Mouse (Mus musculus) gastrocnemius, adult 18-20 months (tissue): Measurements from ENCODE around the gene Arhgap33. TPM values are rescaled to one million over a fixed set of nuclear protein-coding genes. Genes with fewer than 3 reads are reported as not detected.
"Not testable (repeated sequence)": the region's sequence is repeated elsewhere in the genome, so short reads cannot be mapped to it uniquely, and the experiment has no call there.

Experiments used
- DNase-seq: peaks from one replicate; pipeline ENCODE4 v3.0.0; 2021; ENCODE audit warnings: low spot score
- microRNA-seq: library from miRNA; unstranded; fragments of <30 nt; microRNA quantifications from one replicate; pipeline ENCODE4 v1.2.0, GENCODE M21; 2021
- total RNA-seq, 2 experiments: library from RNA; stranded (reverse); gene quantifications; 2 replicates each; pipeline ENCODE4 v1.2.3; 2021

Gene Arhgap33
- total RNA-seq, 2 experiments from 2014 or later = 0.27 to 0.47 TPM

DNA sequence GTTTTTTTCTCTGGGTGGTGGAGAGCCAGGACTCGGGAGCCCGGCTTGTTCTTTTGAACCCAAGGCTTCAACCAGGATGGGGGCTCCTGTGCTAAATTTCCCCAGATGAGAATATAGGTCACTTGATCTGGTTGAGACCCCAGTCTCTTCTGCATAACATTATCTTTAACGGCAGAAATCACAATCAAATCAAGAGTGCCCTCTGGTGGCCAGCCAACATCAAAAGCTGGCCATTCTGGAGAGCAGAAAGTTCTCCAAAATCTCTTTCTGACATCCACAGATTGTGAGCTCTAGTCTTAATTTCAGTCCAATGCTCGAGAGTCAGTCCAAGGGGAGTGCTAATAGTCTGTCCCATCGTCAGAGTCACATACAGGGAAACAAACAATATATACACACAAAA lies 33.7 kb downstream of the Arhgap33 start:
- not testable (repeated sequence) for DNase-seq

DNA sequence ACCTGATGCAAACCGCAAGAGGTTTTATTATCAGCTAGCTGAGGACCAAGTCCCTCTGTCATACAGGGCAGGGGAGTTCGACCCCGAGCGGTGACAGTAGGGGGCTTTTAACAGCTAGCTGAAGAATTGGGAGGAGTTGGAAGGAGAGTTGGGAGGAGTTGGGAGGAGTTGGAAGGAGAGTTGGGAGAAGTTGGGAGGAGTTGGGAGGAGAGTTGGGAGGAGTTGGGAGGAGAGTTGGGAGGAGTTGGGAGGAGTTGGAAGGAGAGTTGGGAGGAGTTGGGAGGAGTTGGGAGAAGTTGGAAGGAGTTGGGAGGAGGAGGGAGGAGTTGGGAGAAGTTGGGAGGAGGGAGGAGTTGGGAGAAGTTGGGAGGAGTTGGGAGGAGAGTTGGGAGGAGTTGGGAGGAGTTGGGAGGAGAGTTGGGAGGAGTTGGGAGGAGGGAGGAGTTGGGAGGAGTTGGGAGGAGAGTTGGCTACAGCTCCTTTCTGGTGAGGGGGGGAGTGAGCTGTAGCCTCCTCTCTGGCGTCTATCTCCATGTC lies 39.3 kb downstream of the Arhgap33 start:
- DNase-seq = not testable (repeated sequence)

DNA sequence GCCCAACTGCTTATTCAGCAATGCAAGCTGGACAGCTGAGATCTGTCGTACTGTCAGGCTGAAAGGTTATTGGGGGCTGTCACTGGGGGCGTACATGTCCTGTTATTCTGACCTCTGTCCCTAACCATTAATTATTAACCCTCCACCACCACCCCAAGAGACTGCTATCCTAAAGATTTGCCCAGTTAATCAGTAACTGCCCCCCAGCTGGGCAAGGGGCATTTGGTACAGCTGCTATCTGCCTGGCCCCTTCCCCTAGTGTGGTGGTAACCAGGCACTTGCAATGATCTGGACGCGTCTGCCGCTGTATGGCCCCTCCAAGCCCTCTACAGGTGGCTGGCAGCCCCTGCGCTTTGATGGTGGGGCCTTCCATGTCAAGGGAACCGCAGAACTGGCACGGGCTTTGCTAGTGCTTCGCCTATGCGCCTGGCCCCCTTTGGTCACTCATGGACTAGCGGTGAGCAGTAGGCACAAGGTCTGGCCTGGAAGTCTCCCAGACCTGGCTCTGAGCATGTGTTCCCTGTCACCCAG lies 41.4 kb downstream of the Arhgap33 start, which contains the start of gene Prodh2:
TSS of gene Prodh2 (plus strand) at position 222 of the 531 bp plus-strand sequence.
- DNase-seq = no peak

DNA sequence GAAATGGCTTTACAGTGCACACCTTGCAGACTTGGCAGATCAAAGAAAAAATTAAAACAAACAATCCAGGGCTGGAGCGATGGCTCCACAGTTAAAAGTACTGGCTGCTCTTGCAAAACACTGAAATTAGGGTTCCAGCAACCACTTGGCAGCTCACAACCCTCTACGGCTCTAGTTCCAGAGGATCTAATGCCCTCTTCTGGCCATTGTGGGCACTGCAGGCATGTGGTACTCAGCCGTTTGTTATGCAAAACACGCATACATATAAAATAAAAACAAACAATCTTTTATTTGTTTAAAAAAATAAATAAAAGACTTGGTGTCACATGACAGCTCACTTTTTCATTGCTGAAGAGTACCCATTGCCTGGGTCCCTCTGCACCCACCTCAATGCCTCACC lies 42.1 kb downstream of the Arhgap33 start:
- peak; percentile 73 for DNase-seq

DNA sequence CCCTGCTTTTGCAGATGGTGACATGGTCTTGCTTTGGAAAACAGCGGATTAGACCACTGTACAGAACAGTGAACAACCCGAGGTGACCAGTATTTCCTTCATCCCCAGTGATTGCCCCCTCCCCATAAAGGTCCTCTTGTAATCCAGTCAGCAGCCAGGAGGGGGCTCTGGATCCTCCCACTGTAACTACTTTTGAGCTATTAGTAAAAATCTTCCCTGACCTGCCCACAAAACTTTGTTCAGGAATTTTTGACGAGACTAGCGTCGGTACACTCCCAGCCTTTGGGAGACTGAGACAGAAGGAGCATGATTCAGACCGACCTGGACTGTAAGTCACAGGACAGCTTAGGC lies 43.9 kb downstream of the Arhgap33 start:
- no peak for DNase-seq

DNA sequence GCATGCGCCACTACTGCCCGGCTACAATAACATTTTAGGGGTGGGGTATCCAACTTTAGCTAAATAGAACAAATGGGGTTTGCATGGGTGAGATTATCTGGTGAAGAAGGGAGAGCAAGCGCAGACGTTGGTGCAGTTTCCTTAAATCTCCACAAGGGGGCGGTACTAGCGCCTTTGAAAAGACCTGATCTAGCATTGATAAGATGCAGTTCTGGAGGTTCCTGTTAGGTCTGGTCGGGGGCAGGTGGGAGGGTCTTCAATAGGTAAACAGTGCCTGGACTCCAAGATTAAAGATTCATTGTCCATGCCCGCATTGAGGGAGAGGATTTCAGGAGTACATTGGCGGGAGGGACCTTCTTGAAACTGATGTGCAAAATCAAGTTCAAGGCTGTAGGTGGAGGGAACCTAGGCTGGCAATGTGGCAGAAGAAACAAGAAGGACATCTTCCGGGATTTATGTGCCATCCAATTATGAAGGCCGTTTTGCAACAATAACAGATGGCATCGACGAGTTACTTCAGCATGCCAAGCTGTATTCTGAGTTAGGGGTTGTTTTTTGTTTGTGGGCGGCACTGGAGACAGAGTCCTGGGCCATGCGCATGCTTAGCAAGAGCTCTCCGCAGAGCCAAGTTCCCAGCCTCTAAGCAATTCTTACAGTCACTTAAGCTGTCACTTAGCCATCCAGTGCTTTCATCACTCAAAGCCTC lies 44.5 kb downstream of the Arhgap33 start:
- peak; percentile 24 for DNase-seq

DNA sequence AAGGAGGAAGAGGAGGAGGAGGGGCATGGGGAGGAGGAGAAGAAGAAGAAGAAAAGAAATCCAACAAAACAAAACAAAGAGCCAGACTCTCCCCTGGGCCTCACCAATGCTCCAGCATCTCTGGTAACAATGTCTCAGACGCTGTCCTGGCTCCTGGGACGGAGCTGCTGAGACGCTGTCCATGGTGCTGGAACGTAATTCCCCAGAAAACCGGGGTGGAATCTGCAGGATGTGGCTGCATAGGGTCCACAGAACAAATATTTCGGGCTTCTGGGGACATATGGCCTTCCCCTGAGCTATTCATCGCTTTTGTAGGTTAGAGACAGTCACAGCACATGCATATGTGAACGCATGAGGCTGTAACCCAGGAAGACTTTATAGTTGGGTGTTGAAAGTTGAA lies 50.6 kb downstream of the Arhgap33 start:
- no peak for DNase-seq

DNA sequence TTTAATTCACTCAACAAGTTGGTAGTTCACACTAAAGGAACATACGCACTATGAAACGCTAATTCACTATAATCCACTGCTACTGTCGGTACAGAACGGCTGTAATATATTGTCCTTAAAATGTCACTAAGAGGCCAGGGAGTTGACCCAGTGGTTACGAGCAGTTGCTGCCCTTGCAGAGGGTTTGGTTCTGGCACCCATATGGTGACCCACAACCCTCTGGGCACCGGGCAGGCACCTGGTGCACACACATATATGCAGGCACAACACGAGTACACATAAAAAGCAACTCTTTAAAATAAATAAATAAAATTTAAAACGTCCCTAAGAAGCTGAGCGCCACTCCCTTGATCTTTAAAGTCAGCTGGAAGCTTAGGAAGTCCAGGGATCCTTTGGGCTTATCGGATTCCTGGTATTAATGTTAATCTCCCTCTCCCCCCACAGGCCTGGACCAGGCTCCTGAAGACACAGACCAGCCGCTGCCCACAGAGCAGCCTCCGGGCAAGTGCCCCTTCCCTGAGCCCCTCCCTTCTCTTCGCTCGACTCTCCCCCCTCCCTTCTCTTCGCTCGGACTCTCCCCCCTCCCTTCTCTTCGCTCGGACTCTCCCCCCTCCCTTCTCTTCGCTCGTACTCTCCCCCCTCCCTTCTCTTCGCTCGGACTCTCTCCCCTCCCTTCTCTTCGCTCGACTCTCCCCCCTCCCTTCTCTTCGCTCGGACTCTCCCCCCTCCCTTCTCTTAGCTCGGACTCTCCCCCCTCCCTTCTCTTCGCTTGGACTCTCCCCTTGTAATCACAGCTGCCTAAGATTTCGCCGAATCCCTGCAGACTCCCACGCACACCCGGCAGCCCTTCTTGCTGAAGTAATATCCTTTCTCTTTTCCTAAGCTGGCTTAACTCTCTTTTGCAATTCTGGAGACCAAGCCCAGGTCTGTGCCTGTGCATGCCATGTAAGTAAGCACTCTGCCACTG lies 57.2 kb downstream of the Arhgap33 start:
- no peak for DNase-seq

DNA sequence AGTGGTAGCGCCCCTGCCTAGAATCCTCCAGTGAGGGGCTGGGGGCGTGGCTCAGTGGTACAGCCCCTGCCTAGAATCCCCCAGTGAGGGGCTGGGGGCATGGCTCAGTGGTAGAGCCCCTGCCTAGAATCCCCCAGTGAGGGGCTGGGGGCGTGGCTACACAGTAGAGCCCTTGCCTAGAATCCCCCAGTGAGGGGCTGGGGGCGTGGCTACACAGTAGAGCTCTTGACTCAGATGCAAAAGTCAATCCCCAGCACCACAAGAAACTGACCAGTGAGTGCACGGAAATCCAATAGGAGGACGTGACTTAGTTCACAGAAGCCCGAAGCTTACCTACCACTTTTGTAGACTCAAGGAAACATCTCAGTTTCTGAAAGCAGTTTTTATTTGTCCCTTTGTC lies 58.7 kb downstream of the Arhgap33 start:
- not testable (repeated sequence) for DNase-seq

DNA sequence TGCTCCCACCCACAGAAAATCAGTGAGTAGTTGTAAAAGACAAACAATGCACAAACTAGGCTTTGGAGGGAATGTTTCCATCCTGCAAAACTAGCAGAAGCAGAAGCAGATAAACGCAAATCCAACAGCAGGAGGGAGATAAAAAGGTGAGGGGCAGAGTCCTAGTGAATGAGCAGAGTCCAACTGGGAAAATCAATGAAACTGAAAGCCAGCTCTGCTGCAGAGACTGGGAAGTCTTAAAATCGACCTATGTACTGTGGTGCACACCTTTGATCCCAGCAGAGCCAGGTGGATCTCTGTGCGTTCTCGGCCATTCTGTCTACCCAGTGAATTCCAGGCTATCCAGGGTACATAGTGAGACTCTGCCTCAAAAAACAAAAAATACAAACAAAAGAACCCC lies 59.9 kb downstream of the Arhgap33 start:
- DNase-seq = no peak

DNA sequence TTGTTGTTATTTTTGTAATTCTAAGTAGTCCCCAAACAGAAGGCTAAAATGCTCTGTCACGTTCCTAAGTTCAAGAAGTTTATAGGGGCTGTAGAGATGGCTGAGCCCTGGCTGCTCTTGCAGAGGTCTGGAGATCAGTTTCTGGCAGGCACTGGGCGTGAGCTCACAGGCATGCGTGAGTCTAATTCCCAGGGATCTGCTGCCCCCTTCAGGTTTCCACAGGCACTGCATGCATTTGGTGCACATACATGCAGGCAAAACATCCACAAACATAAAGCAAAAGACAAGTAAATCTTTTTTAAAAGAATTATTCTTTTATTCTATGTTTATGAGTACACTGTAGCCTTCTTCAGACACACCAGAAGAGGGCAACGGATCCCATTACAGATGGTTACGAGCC lies 62.4 kb downstream of the Arhgap33 start:
- DNase-seq = no peak

Small RNA genes lying within 50 kb of the gene (microRNA-seq; reads per million reads assigned to microRNA genes)
- gene Gm38670 = 1.7 reads per million

Other genes with a start within 250 kb of the Arhgap33 start
- gene Clip3, start 243.3 kb downstream of the Arhgap33 start, total RNA-seq = 1 to 10 TPM; 3.2 to 4.3 TPM
- 10 to 100 TPM; 20.6 to 24.6 TPM for gene Alkbh6, start 226.3 kb downstream of the Arhgap33 start, total RNA-seq
- 1 to 10 TPM; 2.0 to 2.1 TPM for gene Syne4, start 220.3 kb downstream of the Arhgap33 start, total RNA-seq
- under 1 TPM; 0.59 TPM for gene E130208F15Rik, start 213.3 kb downstream of the Arhgap33 start, total RNA-seq
- gene Sdhaf1, start 211.2 kb downstream of the Arhgap33 start, total RNA-seq = 1 to 10 TPM; 6.5 to 7.6 TPM
- gene Lrfn3, start 172.3 kb downstream of the Arhgap33 start, total RNA-seq = 1 to 10 TPM; 4.7 to 5.3 TPM
- gene Tyrobp, start 121.3 kb downstream of the Arhgap33 start, total RNA-seq = 1 to 10 TPM; 3.3 to 6.3 TPM
- gene Hcst, start 115.2 kb downstream of the Arhgap33 start, total RNA-seq = not detected
- gene Nfkbid, start 113.3 kb downstream of the Arhgap33 start, total RNA-seq = under 1 TPM in 1 of 2 experiments, not detected in 1; 0.11 TPM
- gene Aplp1, start 89.5 kb downstream of the Arhgap33 start, total RNA-seq = 1 to 10 TPM in 1 of 2 experiments, under 1 TPM in 1; 0.82 to 1.4 TPM
- not detected for gene Kirrel2, start 77.4 kb downstream of the Arhgap33 start, total RNA-seq
- gene Nphs1, start 76.7 kb downstream of the Arhgap33 start, total RNA-seq = not detected
- gene Prodh2, start 41.4 kb downstream of the Arhgap33 start, total RNA-seq = not detected
- 1,000 to 10,000 TPM; 1,641 to 2,096 TPM for gene Hspb6, start 17.1 kb upstream of the Arhgap33 start, total RNA-seq
- gene Proser3, start 17.2 kb upstream of the Arhgap33 start, total RNA-seq = 1 to 10 TPM; 5.1 to 8.0 TPM
- gene Lin37, start 24.8 kb upstream of the Arhgap33 start, total RNA-seq = 1 to 10 TPM; 8.7 to 9.0 TPM
- gene U2af1l4, start 28.2 kb upstream of the Arhgap33 start, total RNA-seq = 10 to 100 TPM; 50.9 to 53.6 TPM
- gene Gm49396, start 28.3 kb upstream of the Arhgap33 start, total RNA-seq = 1 to 10 TPM; 1.0 to 1.3 TPM
- 100 to 1,000 TPM; 122 to 132 TPM for gene Psenen, start 28.6 kb upstream of the Arhgap33 start, total RNA-seq
- 1 to 10 TPM in 1 of 2 experiments, under 1 TPM in 1; 0.82 to 1.4 TPM for gene Igflr1, start 30.4 kb upstream of the Arhgap33 start, total RNA-seq
- gene Kmt2b, start 53.7 kb upstream of the Arhgap33 start, total RNA-seq = 10 to 100 TPM; 12.5 to 12.9 TPM
- gene Zbtb32, start 63.8 kb upstream of the Arhgap33 start, total RNA-seq = not detected
- not detected for gene Upk1a, start 77.8 kb upstream of the Arhgap33 start, total RNA-seq
- 1,000 to 10,000 TPM; 2,016 to 2,070 TPM for gene Cox6b1, start 91.1 kb upstream of the Arhgap33 start, total RNA-seq
- not detected for gene Etv2, start 100.8 kb upstream of the Arhgap33 start, total RNA-seq
- gene Rbm42, start 115.3 kb upstream of the Arhgap33 start, total RNA-seq = 10 to 100 TPM; 37.6 to 40.7 TPM
- gene Haus5, start 129.9 kb upstream of the Arhgap33 start, total RNA-seq = 1 to 10 TPM; 2.6 to 3.8 TPM
- 1 to 10 TPM; 2.8 to 3.9 TPM for gene Pmis2, start 136.5 kb upstream of the Arhgap33 start, total RNA-seq
- gene 2200002J24Rik, start 163.9 kb upstream of the Arhgap33 start, total RNA-seq = not detected
- under 1 TPM in 1 of 2 experiments, not detected in 1; 0.07 TPM for gene Atp4a, start 177.1 kb upstream of the Arhgap33 start, total RNA-seq
- gene Tmem147, start 194.5 kb upstream of the Arhgap33 start, total RNA-seq = 100 to 1,000 TPM; 215 to 233 TPM
- gene Gapdhs, start 208.6 kb upstream of the Arhgap33 start, total RNA-seq = not detected
- gene Sbsn, start 216.4 kb upstream of the Arhgap33 start, total RNA-seq = 1 to 10 TPM; 2.8 to 4.9 TPM
- gene Dmkn, start 228.7 kb upstream of the Arhgap33 start, total RNA-seq = under 1 TPM; 0.46 to 0.97 TPM